Mouse (Mus musculus): ENCODE measurements at regions not wholly inside any gene's neighbourhood (a gene's known extent, or its start where the extent isn't known, plus 50 kb on each side); places are given as distances from the start of the nearest gene placed in this dataset.

GRCm38 (mm10) chr2:92525062-92525623 lies 64.8 kb upstream of the Slc35c1 start:
- no peak for TF ChIP-seq POLR2A (IDR thresholded peaks at IDR 0.05; ENCODE audit: low read depth, low read length)
- TF ChIP-seq CTCF (IDR thresholded peaks at IDR 0.05; ENCODE audit: borderline replicate concordance, insufficient read depth, low read length): no peak
- H3K4me3 ChIP-seq (ENCODE audit: insufficient read depth, low read length): no peak overlapping the region
- H3K27ac ChIP-seq (ENCODE audit: insufficient read depth, low read length): no peak overlapping the region
- H3K4me1 ChIP-seq (ENCODE audit: control insufficient read depth, insufficient read depth, low read length): no peaks in the 10 kb centered on the region

DNA sequence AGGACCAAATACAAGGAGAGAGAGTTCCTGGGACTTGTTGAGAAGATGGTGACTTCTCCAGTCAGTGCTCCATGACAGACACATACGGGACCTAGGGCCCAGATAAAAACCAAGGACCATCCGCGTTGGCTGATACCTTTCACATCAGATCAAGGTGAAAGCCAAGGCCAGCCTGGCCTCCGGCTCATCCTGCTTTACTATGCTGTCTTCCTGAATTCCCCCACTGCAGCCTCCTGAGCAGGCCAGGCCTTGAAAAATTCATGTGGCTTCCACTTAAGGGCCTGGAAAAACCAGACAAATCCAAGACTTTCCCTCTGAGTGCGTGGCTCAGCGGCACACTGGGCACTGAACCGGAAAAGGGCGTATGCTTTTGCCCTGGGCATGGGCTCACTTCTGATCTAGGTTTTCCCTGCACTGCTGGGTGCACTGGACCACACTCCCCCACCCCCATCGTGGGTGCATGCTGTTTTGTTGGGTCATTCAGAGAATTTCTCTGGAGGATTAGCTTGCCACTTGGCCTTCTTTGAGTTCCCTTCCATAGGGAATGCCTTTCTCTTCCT lies 64.1 kb upstream of the Slc35c1 start:
- TF ChIP-seq CTCF (IDR thresholded peaks at IDR 0.05; ENCODE audit: borderline replicate concordance, insufficient read depth, low read length) (no peak), POLR2A (IDR thresholded peaks at IDR 0.05; ENCODE audit: low read depth, low read length) (no peak)
- no peak overlapping the region for H3K4me3 ChIP-seq (ENCODE audit: insufficient read depth, low read length)
- H3K27ac ChIP-seq (ENCODE audit: insufficient read depth, low read length): no peak overlapping the region
- H3K4me1 ChIP-seq (ENCODE audit: control insufficient read depth, insufficient read depth, low read length): no peaks in the 10 kb centered on the region

DNA sequence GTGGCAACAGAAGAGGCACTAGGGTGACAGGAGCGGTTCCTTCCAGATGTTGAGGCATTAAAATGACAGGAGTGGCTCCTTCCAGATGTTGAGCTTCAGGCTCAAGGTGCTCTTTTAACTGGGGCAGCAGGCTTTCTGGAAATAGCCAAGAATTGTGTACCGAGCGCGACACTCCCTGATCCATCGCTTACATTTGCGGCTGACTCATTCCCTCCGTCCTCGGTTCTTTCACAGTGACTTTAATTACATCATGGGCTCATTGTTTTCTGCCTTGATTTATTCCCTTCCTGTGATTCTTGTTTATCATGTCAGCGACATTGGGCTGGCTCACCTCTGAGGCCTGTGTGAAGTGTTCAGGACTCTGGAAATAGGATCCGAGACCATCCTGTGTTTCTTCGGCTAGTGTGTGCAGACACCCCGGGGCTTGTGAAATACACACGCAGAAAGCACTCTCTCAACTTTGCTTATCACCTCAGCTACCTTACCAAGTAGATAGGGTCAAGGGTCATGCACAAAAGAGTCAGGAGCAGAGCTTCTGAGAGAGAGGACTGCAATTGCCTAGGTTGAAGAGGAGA lies 63.1 kb upstream of the Slc35c1 start:
- Histone ChIP-seq H3K4me1 (ENCODE audit: control insufficient read depth, insufficient read depth, low read length) (no peaks in the 10 kb centered on the region), H3K27ac (ENCODE audit: insufficient read depth, low read length) (no peak overlapping the region), H3K4me3 (ENCODE audit: insufficient read depth, low read length) (no peak overlapping the region)
- TF ChIP-seq POLR2A (IDR thresholded peaks at IDR 0.05; ENCODE audit: low read depth, low read length) (no peak), CTCF (IDR thresholded peaks at IDR 0.05; ENCODE audit: borderline replicate concordance, insufficient read depth, low read length) (no peak)

- H3K4me3 ChIP-seq (ENCODE audit: insufficient read depth, low read length): no peak overlapping the region
- TF ChIP-seq POLR2A (IDR thresholded peaks at IDR 0.05; ENCODE audit: low read depth, low read length) (no peak), CTCF (IDR thresholded peaks at IDR 0.05; ENCODE audit: borderline replicate concordance, insufficient read depth, low read length) (no peak)
- H3K4me1 ChIP-seq (ENCODE audit: control insufficient read depth, insufficient read depth, low read length): no peaks in the 10 kb centered on the region
- no peak overlapping the region for H3K27ac ChIP-seq (ENCODE audit: insufficient read depth, low read length)
Measured at GRCm38 (mm10) chr2:92521527-92521926, 61.2 kb upstream of the Slc35c1 start.

GRCm38 (mm10) chr2:92519396-92519795 lies 59.1 kb upstream of the Slc35c1 start:
- TF ChIP-seq POLR2A (IDR thresholded peaks at IDR 0.05; ENCODE audit: low read depth, low read length) (no peak), CTCF (IDR thresholded peaks at IDR 0.05; ENCODE audit: borderline replicate concordance, insufficient read depth, low read length) (no peak)
- Histone ChIP-seq H3K27ac (ENCODE audit: insufficient read depth, low read length) (no peak overlapping the region), H3K4me3 (ENCODE audit: insufficient read depth, low read length) (no peak overlapping the region), H3K4me1 (ENCODE audit: control insufficient read depth, insufficient read depth, low read length) (no peaks in the 10 kb centered on the region)

GRCm38 (mm10) chr2:92518891-92519290 lies 58.6 kb upstream of the Slc35c1 start:
- Histone ChIP-seq H3K27ac (ENCODE audit: insufficient read depth, low read length) (no peak overlapping the region), H3K4me1 (ENCODE audit: control insufficient read depth, insufficient read depth, low read length) (no peaks in the 10 kb centered on the region), H3K4me3 (ENCODE audit: insufficient read depth, low read length) (no peak overlapping the region)
- TF ChIP-seq CTCF (IDR thresholded peaks at IDR 0.05; ENCODE audit: borderline replicate concordance, insufficient read depth, low read length): no peak
- TF ChIP-seq POLR2A (IDR thresholded peaks at IDR 0.05; ENCODE audit: low read depth, low read length): no peak

GRCm38 (mm10) chr2:92514961-92515360 lies 54.6 kb upstream of the Slc35c1 start:
- Histone ChIP-seq H3K4me3 (ENCODE audit: insufficient read depth, low read length) (no peak overlapping the region), H3K4me1 (ENCODE audit: control insufficient read depth, insufficient read depth, low read length) (no peaks in the 10 kb centered on the region), H3K27ac (ENCODE audit: insufficient read depth, low read length) (no peak overlapping the region)
- TF ChIP-seq POLR2A (IDR thresholded peaks at IDR 0.05; ENCODE audit: low read depth, low read length) (no peak), CTCF (IDR thresholded peaks at IDR 0.05; ENCODE audit: borderline replicate concordance, insufficient read depth, low read length) (no peak)

DNA sequence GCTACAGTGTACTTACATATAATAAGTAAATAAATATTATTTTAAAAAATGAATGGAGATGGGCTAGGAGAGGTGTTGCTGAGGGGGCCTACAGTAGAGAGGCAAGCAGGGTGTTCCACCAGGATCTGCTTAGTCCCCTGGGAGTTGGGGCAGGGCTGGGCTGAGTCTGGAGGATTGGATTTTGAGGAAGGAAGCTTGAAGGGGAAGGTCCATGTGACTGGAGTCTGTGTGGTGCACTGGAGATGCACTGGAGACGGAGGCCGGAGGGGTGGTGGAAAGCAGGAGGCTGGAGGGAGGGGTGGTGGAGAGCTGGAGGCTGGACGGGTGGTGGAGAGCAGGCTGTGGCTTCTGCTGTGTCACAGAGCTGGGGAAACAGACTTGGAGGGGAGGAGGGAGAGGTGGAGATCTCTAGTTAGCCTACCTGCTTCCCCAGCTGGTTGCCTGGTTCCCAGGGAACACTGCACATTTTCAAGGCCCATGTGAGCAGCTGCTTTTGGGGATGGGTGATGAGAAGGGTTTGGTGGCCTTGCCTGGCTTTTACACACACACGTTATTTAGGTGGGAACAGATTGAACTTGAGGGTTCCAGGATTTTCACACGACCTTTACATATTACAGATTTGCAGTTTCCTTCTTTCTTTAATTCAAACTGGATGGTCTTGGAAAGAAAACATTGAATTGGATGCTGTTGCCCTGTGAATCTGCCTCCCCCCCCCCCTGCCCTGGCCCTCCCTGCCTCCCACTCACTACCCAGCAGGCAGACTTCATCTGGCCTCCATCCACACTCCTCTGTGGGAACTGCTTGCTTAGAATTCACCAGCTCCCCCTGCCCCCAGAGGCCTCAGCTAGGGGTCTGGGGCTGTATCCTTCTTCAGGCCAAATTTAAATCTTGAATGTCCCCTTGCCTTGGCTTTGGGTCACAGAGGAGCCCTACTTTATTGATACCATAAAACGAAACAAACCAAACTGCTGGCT lies 51.7 kb upstream of the Slc35c1 start:
- Histone ChIP-seq H3K4me3 (ENCODE audit: insufficient read depth, low read length) (no peak overlapping the region), H3K4me1 (ENCODE audit: control insufficient read depth, insufficient read depth, low read length) (no peaks in the 10 kb centered on the region), H3K27ac (ENCODE audit: insufficient read depth, low read length) (no peak overlapping the region)
- TF ChIP-seq CTCF (IDR thresholded peaks at IDR 0.05; ENCODE audit: borderline replicate concordance, insufficient read depth, low read length) (no peak), POLR2A (IDR thresholded peaks at IDR 0.05; ENCODE audit: low read depth, low read length) (no peak)

Measured in embryonic fibroblast, embryonic 13.5 days (primary cell).